Mouse (Mus musculus): ENCODE measurements at regions not wholly inside any gene's neighbourhood (a gene's known extent, or its start where the extent isn't known, plus 50 kb on each side); places are given as distances from the start of the nearest gene placed in this dataset.

GRCm38 (mm10) chr13:112116101-112116726 lies 172.0 kb upstream of the Ankrd55 start:
- TF ChIP-seq ZNF384 (IDR thresholded peaks at IDR 0.05; ENCODE audit: low read depth, low read length) (no peak), HCFC1 (IDR thresholded peaks at IDR 0.05; ENCODE audit: borderline replicate concordance, insufficient read depth, low read length) (no peak)

All from ES-E14 (cell line).